Mouse (Mus musculus): Measurements from ENCODE around the gene Akap9.
"Not testable (repeated sequence)": the region's sequence is repeated elsewhere in the genome, so short reads cannot be mapped to it uniquely, and the experiment has no call there.

The Akap9 gene

DNA sequence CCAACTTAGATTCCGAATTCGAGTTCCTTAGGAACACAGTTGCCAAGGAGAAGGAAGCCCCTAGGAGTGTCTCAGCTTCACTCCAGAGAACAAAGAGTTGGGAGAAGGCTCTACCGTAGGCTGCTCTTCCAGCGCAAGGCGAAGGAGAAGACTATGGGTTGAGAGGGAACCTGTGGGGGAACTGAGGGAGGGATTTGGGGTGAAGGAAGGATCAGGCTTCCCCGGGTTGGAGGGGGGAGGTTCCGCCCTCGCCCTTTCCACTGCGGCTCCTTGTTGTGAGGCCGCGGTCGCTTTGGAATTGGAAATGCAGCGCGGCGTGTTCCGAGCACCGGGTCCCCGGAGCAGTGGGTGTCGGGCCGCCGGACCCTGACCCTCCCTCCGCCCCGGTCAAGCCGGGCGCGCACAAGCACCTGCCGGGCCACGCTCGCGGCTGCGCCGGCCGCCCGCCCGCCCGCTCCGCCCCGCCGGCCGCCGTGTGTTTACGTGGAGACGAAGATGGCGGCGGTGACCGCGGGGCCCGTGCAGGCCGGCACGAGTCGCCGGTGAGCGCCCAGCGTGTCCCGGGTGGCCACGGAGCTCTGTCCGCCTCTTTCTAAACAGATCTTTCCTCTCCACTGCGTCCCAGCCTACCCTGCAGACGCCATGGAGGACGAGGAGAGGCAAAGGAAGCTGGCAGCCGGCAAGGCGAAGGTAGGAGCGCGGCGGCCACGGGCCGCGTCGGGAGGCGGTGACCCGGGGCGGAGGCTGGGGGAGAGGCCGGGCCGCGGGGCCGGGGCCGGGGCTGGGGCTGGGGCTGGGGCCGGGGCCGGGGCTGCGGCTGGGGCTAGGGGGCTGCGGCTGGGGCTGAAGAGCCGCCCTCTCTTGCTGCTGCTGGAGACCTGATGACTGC lies at the start of gene Akap9:
Gene Akap9, plus strand, starts transcription at position 254 of the 889 bp plus-strand sequence.
- peak; percentile 25 for DNase-seq (ENCODE audit: low read depth, low spot score)

- not testable (repeated sequence) for DNase-seq (ENCODE audit: low read depth, low spot score)
Observed at GRCm38 (mm10) chr5:3886862-3887261, 41.0 kb upstream of the Akap9 start.

- no peak for DNase-seq (ENCODE audit: low read depth, low spot score)
Observed at GRCm38 (mm10) chr5:3889201-3889600, 38.7 kb upstream of the Akap9 start.

GRCm38 (mm10) chr5:3893459-3894293 lies 34.2 kb upstream of the Akap9 start, which contains the start of gene Mterf1a:
Gene Mterf1a, minus strand, starts transcription at chr5:3893933.
- not testable (repeated sequence) for DNase-seq (ENCODE audit: low read depth, low spot score)

DNA sequence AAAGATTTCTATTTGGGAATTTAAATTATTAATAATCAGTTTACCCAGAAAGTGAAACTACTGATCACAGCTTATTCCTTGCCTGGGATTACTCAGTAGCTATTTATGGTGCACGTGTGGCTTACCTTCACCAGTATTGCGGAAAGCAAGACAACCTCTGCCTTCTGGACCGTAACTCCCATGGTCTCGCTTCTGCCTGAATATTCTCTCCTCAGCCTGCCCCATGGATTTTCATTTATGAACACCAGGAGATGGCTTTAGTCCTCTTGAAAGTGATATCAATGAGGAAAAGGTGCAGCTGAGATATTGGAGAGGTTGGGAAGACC lies 33.6 kb upstream of the Akap9 start:
- DNase-seq (ENCODE audit: low read depth, low spot score) = not testable (repeated sequence)

GRCm38 (mm10) chr5:3905471-3905870 lies 22.4 kb upstream of the Akap9 start:
- no peak for DNase-seq (ENCODE audit: low read depth, low spot score)

DNA sequence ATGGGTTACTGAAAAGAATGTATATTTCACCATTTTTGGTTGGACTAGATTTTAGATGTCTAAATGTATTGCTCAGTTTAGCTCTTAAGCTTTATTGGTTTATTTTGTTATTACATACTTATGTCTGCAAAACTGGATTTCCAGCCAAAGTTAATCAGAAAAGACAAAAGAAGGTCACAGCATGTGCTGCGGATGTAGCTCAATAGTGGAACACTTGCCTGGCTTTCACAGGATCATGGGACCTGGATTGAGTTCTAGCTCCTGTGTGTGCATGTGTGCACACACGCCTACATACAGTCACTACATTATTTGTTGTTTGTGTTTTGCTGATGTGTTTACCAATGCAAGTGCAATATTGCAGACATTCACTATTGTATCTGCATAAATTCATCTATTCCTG lies 5.5 kb upstream of the Akap9 start:
- DNase-seq (ENCODE audit: low read depth, low spot score) = no peak

GRCm38 (mm10) chr5:3926666-3927065 lies 1.2 kb upstream of the Akap9 start:
- DNase-seq (ENCODE audit: low read depth, low spot score) = no peak

GRCm38 (mm10) chr5:3928690-3929046 lies 814 bp downstream of the Akap9 start:
- peak; percentile 47 for DNase-seq (ENCODE audit: low read depth, low spot score)

DNA sequence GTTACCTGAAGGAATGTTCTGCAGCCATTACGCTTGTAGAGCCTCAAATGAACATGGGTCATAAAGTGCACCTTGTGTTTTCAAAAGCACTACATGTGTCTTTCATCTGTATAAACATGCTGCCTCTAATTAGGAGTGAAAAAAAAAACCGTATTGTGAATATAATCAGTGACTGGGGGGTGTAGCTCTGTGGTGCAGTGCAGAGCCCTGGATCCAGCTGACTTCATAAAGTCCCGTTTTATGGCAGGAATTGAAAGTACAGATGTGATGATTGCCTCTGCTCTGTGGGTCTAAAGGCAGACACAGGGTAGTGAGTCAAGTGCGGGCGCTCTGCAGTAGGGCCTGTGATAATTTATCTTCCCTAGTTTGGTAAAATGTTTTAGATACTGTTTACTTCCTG lies 2.9 kb downstream of the Akap9 start:
- no peak for DNase-seq (ENCODE audit: low read depth, low spot score)

DNA sequence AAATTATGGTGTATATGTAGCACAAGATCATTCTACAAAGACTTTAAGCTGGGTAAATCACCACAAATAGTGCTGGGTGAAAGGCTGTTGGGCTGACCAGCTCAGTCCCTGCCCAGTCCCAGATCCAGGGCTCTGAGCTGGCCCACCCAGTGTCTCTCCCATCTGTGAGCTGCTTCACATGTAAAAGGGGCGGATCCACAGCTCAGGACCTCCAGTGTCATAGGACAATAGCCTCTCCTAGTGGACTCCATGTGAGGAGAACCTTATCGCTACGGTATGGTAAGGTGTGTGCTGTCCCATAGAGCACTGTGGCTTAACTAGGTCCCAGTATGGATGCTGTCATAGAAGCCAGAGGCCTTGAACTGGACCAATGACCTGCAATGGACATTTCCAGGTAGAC lies 3.8 kb downstream of the Akap9 start:
- no peak for DNase-seq (ENCODE audit: low read depth, low spot score)

- DNase-seq (ENCODE audit: low read depth, low spot score) = no peak
Observed at GRCm38 (mm10) chr5:3933551-3933950, 5.7 kb downstream of the Akap9 start.

DNA sequence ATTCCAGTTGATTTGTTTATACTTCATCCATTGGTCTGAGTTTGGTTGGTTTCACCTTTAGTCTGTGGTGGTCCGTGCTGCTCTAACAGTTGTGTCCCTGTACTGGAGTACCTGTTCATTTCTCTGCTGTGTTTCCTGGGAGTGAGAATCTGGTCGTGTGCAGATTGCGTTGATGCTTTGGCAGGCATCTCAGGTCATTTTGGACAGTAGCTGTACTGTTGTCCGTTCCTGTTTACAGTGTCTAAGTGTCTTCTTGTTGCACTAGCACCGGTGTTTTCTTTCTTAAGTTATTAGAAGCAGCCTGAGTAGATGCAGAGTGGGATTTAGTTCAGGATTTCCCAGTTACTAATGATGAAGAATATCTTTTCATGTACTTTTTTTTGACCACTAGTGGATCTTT lies 7.4 kb downstream of the Akap9 start:
- DNase-seq (ENCODE audit: low read depth, low spot score) = no peak

DNA sequence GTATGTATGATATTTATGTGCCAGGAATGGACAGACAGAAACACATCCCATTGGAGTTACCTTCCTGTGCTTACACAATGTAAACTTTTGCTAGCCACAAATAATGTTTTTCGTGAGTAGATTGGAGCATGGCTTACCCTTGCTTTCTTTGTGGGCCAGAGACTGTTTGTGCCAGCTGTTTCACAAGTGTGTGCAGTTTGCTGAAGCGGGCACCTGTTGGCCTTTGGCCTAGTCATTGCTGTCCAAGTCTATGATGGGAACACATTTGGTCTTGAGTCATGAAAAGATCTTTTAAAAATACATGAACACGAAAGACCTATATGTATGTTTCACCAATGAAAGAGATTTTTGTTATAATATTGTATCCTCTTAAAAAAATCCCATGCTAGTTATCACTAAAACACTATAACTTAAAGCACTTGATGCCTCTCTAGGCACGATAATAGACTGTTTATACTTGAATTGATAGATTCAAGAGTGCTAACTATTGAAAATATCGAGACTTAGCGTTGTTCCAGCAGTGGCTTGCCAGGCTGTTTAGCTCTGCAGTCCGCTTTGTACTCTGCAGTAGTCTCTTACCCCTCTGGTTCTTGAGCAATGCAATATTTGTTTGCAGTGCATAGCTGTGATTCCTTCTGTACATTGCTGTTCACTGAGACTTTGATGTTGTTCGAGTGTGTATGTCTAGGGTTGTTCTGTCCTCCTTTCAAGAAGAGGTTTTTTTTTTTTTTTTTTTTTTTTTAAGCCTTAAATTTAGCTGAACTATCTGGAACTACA lies 8.1 kb downstream of the Akap9 start:
- DNase-seq (ENCODE audit: low read depth, low spot score) = no peak

DNA sequence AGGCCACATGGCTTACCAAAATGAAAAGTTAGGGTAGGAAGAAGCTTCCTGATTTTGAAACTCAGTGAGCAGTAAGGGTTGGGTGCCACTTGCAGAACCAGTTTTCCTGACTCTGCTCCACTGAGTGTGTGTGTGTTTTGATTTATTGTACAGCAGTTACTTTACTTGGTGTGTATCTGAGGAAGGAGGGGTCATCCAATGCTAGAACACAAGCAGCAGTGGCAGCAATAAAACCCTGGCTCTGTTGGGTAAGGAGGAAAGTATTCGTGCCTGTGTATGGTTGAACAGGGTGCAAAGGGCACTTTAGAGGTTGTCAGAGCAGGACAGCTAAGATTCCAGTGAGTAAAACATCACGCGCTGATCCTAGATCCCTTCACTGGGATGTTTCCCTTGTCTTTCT lies 11.1 kb downstream of the Akap9 start:
- DNase-seq (ENCODE audit: low read depth, low spot score) = no peak

GRCm38 (mm10) chr5:3939335-3939734 lies 11.5 kb downstream of the Akap9 start:
- no peak for DNase-seq (ENCODE audit: low read depth, low spot score)

GRCm38 (mm10) chr5:3941240-3941639 lies 13.4 kb downstream of the Akap9 start:
- no peak for DNase-seq (ENCODE audit: low read depth, low spot score)

DNA sequence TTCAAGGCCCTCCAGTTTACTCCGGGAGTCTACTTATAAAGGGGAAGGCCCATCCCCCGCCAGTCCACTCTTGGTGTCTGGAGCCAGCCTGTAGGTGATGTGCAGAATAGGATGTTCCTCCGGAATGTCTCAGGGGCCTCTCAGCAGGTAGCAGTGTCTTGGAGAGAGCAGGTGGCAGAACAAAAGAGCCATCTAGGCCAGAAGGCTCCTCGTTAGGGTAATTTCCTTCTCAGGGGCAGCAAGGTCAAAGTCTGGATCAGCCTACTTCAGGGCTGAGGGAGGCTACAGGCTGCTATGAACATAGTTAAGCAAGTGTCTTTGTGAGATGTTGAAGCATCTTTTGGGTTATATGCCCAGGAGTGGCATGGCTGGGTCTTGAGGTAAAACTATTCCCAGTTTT lies 15.3 kb downstream of the Akap9 start:
- DNase-seq (ENCODE audit: low read depth, low spot score) = not testable (repeated sequence)

DNA sequence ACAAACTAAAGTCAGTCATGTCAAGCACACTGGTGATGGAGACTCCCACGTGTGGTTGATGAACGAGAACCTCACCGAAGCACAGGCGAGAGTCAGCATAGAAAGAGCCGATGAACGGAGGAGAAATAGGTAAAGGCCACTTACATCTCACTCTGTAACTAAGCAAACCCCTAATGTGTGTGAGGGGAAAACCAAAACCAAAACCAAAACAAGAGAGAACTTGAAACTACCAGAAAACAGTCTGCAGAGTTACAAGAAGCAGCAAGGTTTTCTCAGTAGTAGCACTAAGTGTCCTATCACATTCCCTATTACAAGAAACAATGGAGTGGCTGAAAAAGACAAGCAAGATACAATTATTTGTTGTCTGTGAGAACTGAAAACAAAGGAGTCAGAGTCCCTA lies 24.6 kb downstream of the Akap9 start:
- no peak for DNase-seq (ENCODE audit: low read depth, low spot score)

- no peak for DNase-seq (ENCODE audit: low read depth, low spot score)
Observed at GRCm38 (mm10) chr5:3954541-3954940, 26.7 kb downstream of the Akap9 start.

DNA sequence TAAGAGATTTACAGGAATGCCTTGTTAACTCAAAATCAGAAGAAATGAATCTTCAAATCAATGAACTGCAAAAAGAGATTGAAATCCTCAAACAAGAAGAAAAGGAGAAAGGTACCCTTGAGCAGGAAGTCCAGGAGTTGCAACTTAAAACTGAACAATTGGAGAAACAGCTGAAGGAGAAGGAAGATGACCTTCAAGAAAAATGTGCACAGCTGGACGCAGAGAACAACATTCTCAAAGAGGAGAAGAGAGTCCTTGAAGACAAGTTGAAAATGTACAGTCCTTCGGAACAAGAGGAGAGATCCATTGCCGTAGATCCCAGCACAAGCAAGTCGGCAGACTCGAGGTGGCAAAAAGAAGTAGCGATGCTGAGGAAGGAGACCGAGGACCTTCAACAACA lies 33.4 kb downstream of the Akap9 start:
- DNase-seq (ENCODE audit: low read depth, low spot score) = no peak

DNA sequence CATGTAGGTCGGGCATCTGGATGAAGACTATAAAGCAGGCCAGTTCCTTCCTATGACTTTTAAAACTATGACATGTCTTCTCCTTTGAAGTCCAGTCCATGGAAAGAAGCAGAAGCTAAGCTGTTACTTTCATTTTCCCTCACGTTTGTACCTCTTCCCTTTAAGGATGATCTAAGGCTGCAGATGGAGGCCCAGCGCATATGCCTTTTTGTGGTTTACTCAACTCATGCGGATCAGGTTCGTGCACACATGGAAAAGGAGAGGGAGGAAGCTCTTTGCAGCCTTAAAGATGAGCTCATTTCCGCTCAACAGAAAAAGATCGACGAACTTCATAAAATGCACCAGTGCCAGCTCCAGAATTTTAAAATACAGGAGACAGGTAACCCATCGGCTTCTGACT lies 40.6 kb downstream of the Akap9 start:
- no peak for DNase-seq (ENCODE audit: low read depth, low spot score)
